Mouse (Mus musculus): ENCODE measurements at regions not wholly inside any gene's neighbourhood (a gene's known extent, or its start where the extent isn't known, plus 50 kb on each side); places are given as distances from the start of the nearest gene placed in this dataset.

GRCm38 (mm10) chr8:26923166-26923565 is 54.0 kb upstream of the Zfp703 start:
- Histone ChIP-seq H3K4me1 (replicated peaks) (no peaks in the 10 kb centered on the region), H3K27ac (no peak overlapping the region), H3K4me3 (replicated peaks) (no peak overlapping the region), H3K9me3 (no peaks in the 10 kb centered on the region), H3K9ac (no peak overlapping the region), H3K27me3 (replicated peaks) (no peaks in the 10 kb centered on the region), H3K36me3 (no peaks in the 10 kb centered on the region), H3K4me2 (replicated peaks) (no peak overlapping the region)
- WGBS, result 81% methylated on average over 8 of the region's 8 CpGs
- no peak for ATAC-seq
